Mouse (Mus musculus): ENCODE data around the gene Srebf2.
"Not testable (repeated sequence)": the region's sequence is repeated elsewhere in the genome, so short reads cannot be mapped to it uniquely, and the experiment has no call there.

The Srebf2 gene

GRCm38 (mm10) chr15:82230098-82230611 lies 83.2 kb downstream of the Srebf2 start:
- DNase-seq = no peak

DNA sequence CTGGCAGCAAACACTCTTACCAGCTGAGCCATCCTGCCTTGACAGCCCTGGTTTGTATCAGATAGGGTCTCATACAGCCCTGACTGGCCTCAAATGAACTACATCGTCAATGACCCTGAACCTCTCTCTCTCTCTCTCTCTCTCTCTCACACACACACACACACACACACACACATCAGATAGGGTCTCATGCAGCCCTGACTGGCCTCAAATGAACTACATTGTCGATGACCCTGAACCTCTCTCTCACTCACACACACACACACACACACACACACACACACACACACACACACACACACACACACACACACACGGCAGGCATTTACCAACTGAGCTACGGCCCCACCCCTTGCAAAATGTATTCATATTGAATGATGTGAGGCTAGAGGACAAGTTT lies 84.1 kb downstream of the Srebf2 start:
- DNase-seq = no peak

DNA sequence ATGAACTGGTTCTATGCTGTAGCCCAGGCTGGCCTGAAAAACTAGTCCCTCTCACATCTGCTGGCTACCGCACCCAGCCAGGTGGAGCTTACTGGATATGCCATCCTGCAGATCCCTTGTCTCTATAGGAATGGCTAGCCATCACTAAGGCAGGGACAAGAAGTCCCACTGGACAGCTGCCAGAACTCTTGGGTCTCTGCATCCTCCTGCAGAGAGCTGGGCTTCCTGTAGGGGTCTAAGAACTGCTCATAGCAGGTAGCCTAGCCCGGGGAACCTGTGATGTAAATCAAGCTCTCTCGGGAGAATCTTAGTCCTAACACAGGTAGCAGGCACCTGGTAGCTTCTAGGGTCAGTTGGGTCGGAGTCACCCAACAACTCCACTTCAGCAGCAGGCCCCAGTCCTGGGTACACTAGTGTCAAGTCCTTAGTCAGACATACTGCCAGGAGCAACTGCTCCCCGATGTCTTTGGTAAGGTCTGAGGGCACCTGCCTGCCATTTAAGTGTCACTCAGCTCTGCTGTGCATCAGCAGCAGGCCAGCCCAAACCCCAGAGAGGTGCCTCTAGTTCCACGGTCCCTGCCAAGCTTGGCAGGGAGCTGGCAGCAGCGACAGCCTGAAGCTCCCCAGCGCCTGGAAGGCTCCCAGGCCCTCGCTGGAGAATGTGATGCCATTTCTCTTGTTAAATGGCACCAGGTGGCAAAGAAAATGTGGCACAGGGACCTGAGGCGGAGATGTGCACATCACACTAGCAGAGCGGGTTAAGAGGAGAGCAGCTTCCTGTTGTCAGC lies 84.8 kb downstream of the Srebf2 start:
- no peak for DNase-seq

GRCm38 (mm10) chr15:82232651-82233050 lies 85.7 kb downstream of the Srebf2 start:
- no peak for DNase-seq

DNA sequence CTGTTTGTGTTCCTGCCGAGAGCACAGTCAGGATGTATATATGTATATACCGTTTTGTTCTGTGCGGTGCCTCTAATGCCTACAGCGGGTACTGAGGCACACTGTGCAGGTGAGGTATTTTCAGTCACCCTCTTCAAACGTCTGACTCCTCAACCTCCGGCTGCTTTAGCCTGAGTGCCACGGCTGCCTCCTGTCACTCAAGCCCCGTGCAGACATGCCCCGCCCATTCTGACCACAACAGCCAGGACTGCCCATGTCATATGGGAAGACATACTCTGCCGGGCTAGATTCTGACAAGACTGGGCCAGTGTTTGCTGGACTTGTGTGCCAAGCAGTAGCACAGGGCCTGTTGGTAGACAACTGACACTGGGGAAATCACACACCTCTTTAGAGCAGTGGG lies 88.7 kb downstream of the Srebf2 start:
- DNase-seq = no peak

DNA sequence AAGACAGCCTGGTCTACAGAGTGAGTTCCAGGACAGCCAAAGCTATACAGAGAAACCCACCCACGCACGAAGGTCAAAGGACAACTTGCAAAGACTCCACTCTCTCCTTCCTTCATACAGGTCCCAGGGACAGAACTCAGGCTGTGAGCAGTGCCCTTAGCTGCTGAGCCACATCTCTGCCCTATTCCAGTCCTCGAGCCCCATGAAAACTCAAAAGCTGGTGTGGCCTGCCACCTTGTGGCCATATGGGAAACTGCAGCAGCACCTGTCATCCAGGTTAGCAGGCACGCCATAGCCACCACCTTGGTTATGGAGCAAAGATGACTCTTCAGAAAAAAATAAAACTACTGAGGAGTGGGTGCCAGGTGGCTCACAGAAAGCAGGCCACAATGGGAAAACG lies 89.6 kb downstream of the Srebf2 start:
- DNase-seq = peak; percentile 80

GRCm38 (mm10) chr15:82243311-82243710 lies 96.3 kb downstream of the Srebf2 start:
- no peak for DNase-seq

DNA sequence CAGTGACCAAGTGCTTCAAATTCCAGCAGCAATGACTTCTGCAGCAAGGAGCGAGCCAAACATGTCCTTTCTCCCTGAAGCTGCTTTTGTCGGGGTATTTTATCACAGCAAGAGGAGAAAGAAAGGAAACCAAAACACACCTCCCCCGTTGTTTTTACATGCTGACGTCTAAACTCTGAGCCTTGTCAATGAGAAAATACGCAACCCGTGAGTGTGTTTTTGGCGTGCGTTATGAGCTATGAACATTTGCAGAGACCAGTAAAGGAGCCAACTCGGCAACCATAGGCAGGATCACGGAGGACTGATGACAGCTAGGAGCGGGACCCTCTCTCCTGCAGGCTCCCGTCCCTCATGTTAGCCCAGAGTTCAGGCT lies 96.7 kb downstream of the Srebf2 start:
- no peak for DNase-seq

GRCm38 (mm10) chr15:82244115-82244804 lies 97.3 kb downstream of the Srebf2 start, which contains the start of gene Cenpm:
Gene Cenpm, minus strand, starts transcription at chr15:82244748.
- peak; percentile 90 to 91 for DNase-seq

- DNase-seq = not testable (repeated sequence)
These were observed 97.8 kb downstream of the Srebf2 start for GRCm38 (mm10) chr15:82244805-82245161.

- DNase-seq = no peak
These were observed 100.3 kb downstream of the Srebf2 start for GRCm38 (mm10) chr15:82247131-82247776.

- no peak for DNase-seq
These were observed 104.6 kb downstream of the Srebf2 start for GRCm38 (mm10) chr15:82251579-82251978.

- no peak for DNase-seq
These were observed 105.1 kb downstream of the Srebf2 start, which contains the start of gene 1500009C09Rik for GRCm38 (mm10) chr15:82252097-82252496. Gene 1500009C09Rik, plus strand, starts transcription at chr15:82252397.
